Mouse (Mus musculus) lung, adult 2 months (tissue): ENCODE measurements around the gene Trim69.

ENCODE experiments used
- CTCF ChIP-seq: fragments of 200-500 bp; IDR thresholded peaks from 2 replicates; pipeline ENCODE4 v1.5.1; 2011; ENCODE audit warnings: mild to moderate bottlenecking, low read length, control low read depth; ENCODE audit not compliant: insufficient read depth
- POLR2A ChIP-seq: fragments of 200-500 bp; IDR thresholded peaks from 2 replicates; pipeline ENCODE4 v1.6.1; 2011; ENCODE audit warnings: low read depth, mild to moderate bottlenecking, control low read depth, low read length, borderline replicate concordance; ENCODE audit errors: extremely low read depth

- no peak for TF ChIP-seq POLR2A
- TF ChIP-seq CTCF: no peak
Observed at GRCm38 (mm10) chr2:122172188-122172587, 11.7 kb downstream of the Trim69 start.
